Mouse (Mus musculus): ENCODE measurements around the gene Yap1.

DNA sequence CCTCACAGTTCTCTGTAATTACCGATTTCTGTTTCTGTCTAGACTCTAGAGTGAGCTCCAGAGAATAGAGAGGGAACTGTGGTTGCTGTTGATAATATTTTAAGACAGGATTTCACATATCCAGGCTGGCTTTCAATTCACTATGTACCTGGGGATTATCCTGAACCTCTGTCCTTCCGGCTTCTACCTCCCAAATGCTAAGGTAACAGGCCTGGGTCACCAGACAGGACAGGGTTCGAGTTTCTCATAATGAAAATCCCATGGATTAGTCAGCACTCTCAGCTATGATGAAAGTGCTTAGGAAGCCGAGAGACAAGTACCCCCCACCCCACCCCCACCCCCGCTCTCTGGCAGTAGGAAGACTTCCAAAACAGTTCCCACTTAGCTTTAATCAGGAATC lies 100.6 kb downstream of the Yap1 start:
- TF ChIP-seq POLR2AphosphoS5 (IDR thresholded peaks at IDR 0.05; ENCODE audit: insufficient replicate concordance, low read depth, low read length) = no peak
- no peak for TF ChIP-seq CTCF (IDR thresholded peaks at IDR 0.05; ENCODE audit: low read depth, low read length)
- TF ChIP-seq GATA1 (IDR thresholded peaks at IDR 0.05; ENCODE audit: borderline replicate concordance, low read length) = no peak
